Mouse (Mus musculus): ENCODE data around the gene Ctf1.

DNA sequence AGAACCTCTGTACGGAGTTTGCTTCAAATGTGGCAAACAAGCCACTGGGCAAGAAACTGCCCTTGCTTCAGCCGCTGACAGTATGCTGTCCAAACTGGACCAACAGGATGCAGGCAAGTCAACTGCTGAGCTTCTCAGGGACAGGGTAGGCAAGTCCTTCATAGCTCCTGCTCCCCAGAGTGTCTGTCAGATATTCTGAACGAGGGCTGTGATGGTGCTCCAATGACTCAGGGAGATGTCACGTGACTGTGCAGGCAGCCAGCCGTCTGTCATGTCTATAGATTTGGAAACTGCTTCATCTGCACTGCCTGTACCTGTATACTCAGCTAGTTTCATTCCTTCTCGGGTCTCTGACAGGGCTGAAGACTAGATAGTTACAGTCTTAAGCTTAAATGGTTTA, 13.6 kb upstream of the Ctf1 start:
- no peak for TF ChIP-seq HCFC1 (IDR thresholded peaks at IDR 0.05; ENCODE audit: borderline replicate concordance, insufficient read depth, low read length)
- no peak for TF ChIP-seq CHD2 (IDR thresholded peaks at IDR 0.05; ENCODE audit: low read depth, low read length)
- TF ChIP-seq ZNF384 (IDR thresholded peaks at IDR 0.05; ENCODE audit: low read depth, low read length), result no peak
- no peak for TF ChIP-seq MAFK (IDR thresholded peaks at IDR 0.05; ENCODE audit: insufficient read depth, low read depth, low read length)
